ENCODE assay signal across 12 mouse cellular contexts in the genomic region with DNA sequence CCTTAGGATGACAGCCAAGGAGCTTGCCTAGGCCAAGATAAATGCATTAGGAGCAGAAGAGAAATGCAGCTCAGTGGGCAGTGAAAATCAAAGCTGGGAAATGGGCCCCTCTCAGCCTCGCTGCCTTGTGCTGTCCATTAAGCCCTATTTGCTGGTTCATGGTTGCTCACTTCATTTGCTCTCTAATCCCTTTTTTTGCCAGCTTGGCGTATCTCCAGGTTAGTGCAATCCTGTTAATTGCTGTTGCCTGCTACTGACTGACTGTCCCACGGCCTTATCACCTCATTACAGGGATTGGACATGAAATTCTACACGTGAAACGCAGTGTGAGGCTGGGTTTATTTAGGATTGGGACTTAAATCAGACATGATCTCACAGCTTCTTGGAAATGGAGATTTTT.
A peak's percentile ranks its signal among the peaks of the same experiment; 100 is the strongest.
DNase-seq lines count a peak whose midpoint lies in the region; ATAC-seq and TF ChIP-seq lines count a peak whose summit lies in the region.
"Had no signal": no experiment of that assay in that cellular context is flagged by ENCODE, and none has a peak within 500 bp of the region (broad histone marks: within the 10 kb centered on the region; RNA-seq: fewer than 3 reads in every experiment).

No protein-coding gene starts in this region.

- 47% methylated on average over 5 of the region's 5 CpGs for WGBS in hindbrain, postnatal 0 days
- WGBS in hindbrain, embryonic 13.5 days = 71% methylated on average over 5 of the region's 5 CpGs
- WGBS in midbrain, embryonic 14.5 days = 40% methylated on average over 5 of the region's 5 CpGs

- no peak overlapping the region for H3K4me3 ChIP-seq in hindbrain, postnatal 0 days (ENCODE audit: low read length)
- no peak overlapping the region for H3K4me3 ChIP-seq in hindbrain, embryonic 13.5 days
- no peak overlapping the region for H3K4me3 ChIP-seq in midbrain, embryonic 14.5 days (replicated peaks; ENCODE audit: low read depth, low read length)
- no peak overlapping the region for H3K4me3 ChIP-seq in gastrocnemius, adult 2 months
- H3K4me3 ChIP-seq: heart, embryonic 13.5 days had no signal

- intact Hi-C loops in gastrocnemius, adult 2 months (cut with DNase I) = no loop called here

- no peak overlapping the region for H3K9ac ChIP-seq in hindbrain, postnatal 0 days (replicated peaks; ENCODE audit: low read length)
- no peak overlapping the region for H3K9ac ChIP-seq in hindbrain, embryonic 13.5 days
- H3K9ac ChIP-seq in midbrain, embryonic 14.5 days (replicated peaks; ENCODE audit: low read length) = no peak overlapping the region
- H3K9ac ChIP-seq: heart, embryonic 13.5 days had no signal

- H3K27ac ChIP-seq in hindbrain, postnatal 0 days = no peak overlapping the region
- H3K27ac ChIP-seq in hindbrain, embryonic 13.5 days = no peak overlapping the region
- no peak overlapping the region for H3K27ac ChIP-seq in midbrain, embryonic 14.5 days (replicated peaks; ENCODE audit: low read depth, low read length)
- H3K27ac ChIP-seq in gastrocnemius, adult 2 months = no peak overlapping the region
- H3K27ac ChIP-seq: heart, embryonic 13.5 days had no signal

- no peaks in the 10 kb centered on the region for H3K9me3 ChIP-seq in hindbrain, postnatal 0 days (ENCODE audit: low read length)
- H3K9me3 ChIP-seq in hindbrain, embryonic 13.5 days = no peaks in the 10 kb centered on the region
- H3K9me3 ChIP-seq in midbrain, embryonic 14.5 days (ENCODE audit: control insufficient read depth, low read length) = no peaks in the 10 kb centered on the region
- H3K9me3 ChIP-seq: heart, embryonic 13.5 days had no signal

- TF ChIP-seq CTCF in hindbrain, postnatal 0 days (IDR thresholded peaks at IDR 0.05; ENCODE audit: low read depth) = no peak
- no peak for TF ChIP-seq CTCF in brain, embryonic 14.5 days (IDR thresholded peaks at IDR 0.05; ENCODE audit: borderline replicate concordance, extremely low read depth, insufficient read depth, insufficient read length)
- no peak for TF ChIP-seq CTCF in gastrocnemius, adult 2 months (IDR thresholded peaks at IDR 0.05)

- ATAC-seq in hindbrain, postnatal 0 days = no peak
- ATAC-seq in hindbrain, embryonic 13.5 days (ENCODE audit: low FRiP score) = no peak
- no peak; the same call in 1 of the 2 replicates for ATAC-seq in midbrain, embryonic 14.5 days (ENCODE audit: low FRiP score, low TSS enrichment)

- DNase-seq in adrenal gland, adult 2 months = peak; percentile 5
- no peak for DNase-seq in adrenal gland, postnatal 25 days
- DNase-seq in hindbrain, postnatal 0 days (ENCODE audit: low spot score) = peak; percentile 66
- peak; percentile 89 for DNase-seq in brain, embryonic 14.5 days (ENCODE audit: low read depth)
- DNase-seq in midbrain, embryonic 14.5 days = peak; percentile 61
- no peak for DNase-seq in urinary bladder, postnatal 10 days (ENCODE audit: low spot score)
- no peak for DNase-seq in gastrocnemius, adult 2 months
- DNase-seq: kidney, adult 18-20 months; kidney, postnatal 4 days; liver had no signal

- no peak for TF ChIP-seq POLR2A in brain, embryonic 14.5 days (IDR thresholded peaks at IDR 0.05; ENCODE audit: borderline replicate concordance, extremely low read depth, insufficient read depth, insufficient read length, poor library complexity, severe bottlenecking)

- H3K36me3 ChIP-seq in hindbrain, postnatal 0 days (ENCODE audit: insufficient read depth, low read length) = no peaks in the 10 kb centered on the region
- no peaks in the 10 kb centered on the region for H3K36me3 ChIP-seq in hindbrain, embryonic 13.5 days
- H3K36me3 ChIP-seq in midbrain, embryonic 14.5 days (ENCODE audit: control insufficient read depth, insufficient read depth, low read length) = no peaks in the 10 kb centered on the region
- H3K36me3 ChIP-seq: heart, embryonic 13.5 days had no signal

- no peak overlapping the region for H3K4me2 ChIP-seq in hindbrain, postnatal 0 days (ENCODE audit: low read depth, low read length)
- H3K4me2 ChIP-seq in hindbrain, embryonic 13.5 days = no peak overlapping the region
- no peak overlapping the region for H3K4me2 ChIP-seq in midbrain, embryonic 14.5 days (ENCODE audit: low read length)
- H3K4me2 ChIP-seq: heart, embryonic 13.5 days had no signal

- H3K4me1 ChIP-seq in hindbrain, postnatal 0 days (ENCODE audit: insufficient read depth, low read length) = no peaks in the 10 kb centered on the region
- no peaks in the 10 kb centered on the region for H3K4me1 ChIP-seq in hindbrain, embryonic 13.5 days (replicated peaks)
- H3K4me1 ChIP-seq in midbrain, embryonic 14.5 days (ENCODE audit: control insufficient read depth, insufficient read depth, low read length) = no peaks in the 10 kb centered on the region

- no peaks in the 10 kb centered on the region for H3K27me3 ChIP-seq in hindbrain, postnatal 0 days (ENCODE audit: insufficient read depth, low read length)
- H3K27me3 ChIP-seq in hindbrain, embryonic 13.5 days = no peaks in the 10 kb centered on the region
- H3K27me3 ChIP-seq in midbrain, embryonic 14.5 days (ENCODE audit: control insufficient read depth, insufficient read depth, low read length) = no peaks in the 10 kb centered on the region
- H3K27me3 ChIP-seq: heart, embryonic 13.5 days had no signal

Comparison
In these comparisons a context has a peak if more than half of its experiments do, and no peak if none do; other contexts are left out.
1. DNase-seq: peak in adrenal gland, adult 2 months (single experiment), hindbrain, postnatal 0 days (single experiment), brain, embryonic 14.5 days (single experiment) and midbrain, embryonic 14.5 days (single experiment); none in adrenal gland, postnatal 25 days (single experiment), urinary bladder, postnatal 10 days (single experiment) and gastrocnemius, adult 2 months (single experiment).